In the genomic region with DNA sequence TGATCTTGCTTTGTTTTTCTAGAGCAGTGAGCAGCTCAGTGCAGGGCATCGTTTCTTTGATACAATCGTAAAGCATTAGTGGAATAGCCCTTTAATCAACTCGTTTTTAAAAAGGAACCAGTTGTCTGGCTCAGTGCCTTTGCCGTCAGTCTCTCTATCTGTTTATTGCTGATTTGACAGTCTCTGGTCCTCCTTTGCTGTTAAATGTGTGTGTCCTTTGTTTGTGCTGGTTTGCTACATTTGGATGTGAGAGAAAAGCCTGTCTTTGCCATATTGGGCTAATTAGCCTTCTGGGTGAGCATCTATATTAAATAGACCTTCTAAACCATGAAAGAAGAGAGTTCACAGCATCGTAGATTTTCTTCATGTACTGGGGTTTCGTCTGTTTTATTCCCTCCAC, we compare ENCODE assay signal across 9 mouse cellular contexts. TPM values are rescaled to one million over a fixed set of nuclear protein-coding genes. Genes with fewer than 3 reads are reported as not detected.
DNase-seq lines count a peak whose midpoint lies in the region; ATAC-seq lines count a peak whose summit lies in the region.
"Had no signal": no experiment of that assay in that cellular context is flagged by ENCODE, and none has a peak within 500 bp of the region (broad histone marks: within the 10 kb centered on the region; RNA-seq: fewer than 3 reads in every experiment).

No protein-coding gene starts in this region.

- H3K4me1 ChIP-seq in limb, embryonic 13.5 days = peaks cover 9% of the 10 kb centered on the region; the same call in 1 of the 2 replicates
- H3K4me1 ChIP-seq in limb, embryonic 10.5 days = peaks cover 12% of the 10 kb centered on the region; the same call in 1 of the 2 replicates
- peaks cover 11% of the 10 kb centered on the region for H3K4me1 ChIP-seq in forebrain, embryonic 12.5 days

- H3K4me3 ChIP-seq in limb, embryonic 13.5 days = no peak overlapping the region
- no peak overlapping the region for H3K4me3 ChIP-seq in limb, embryonic 10.5 days
- peak overlapping the region; percentile 26 for H3K4me3 ChIP-seq in forebrain, embryonic 12.5 days (replicated peaks)

- H3K36me3 ChIP-seq in limb, embryonic 13.5 days = no peaks in the 10 kb centered on the region
- H3K36me3 ChIP-seq in limb, embryonic 10.5 days = no peaks in the 10 kb centered on the region
- no peaks in the 10 kb centered on the region for H3K36me3 ChIP-seq in forebrain, embryonic 12.5 days (replicated peaks)

- ATAC-seq in limb, embryonic 13.5 days (ENCODE audit: low FRiP score, low read depth) = no peak
- ATAC-seq in forebrain, embryonic 12.5 days (ENCODE audit: low FRiP score) = peak; percentile 73
- peak; percentile 40; the same call in 1 of the 2 replicates for ATAC-seq in megakaryocyte-erythroid progenitor cell, adult 5-6 weeks (replicated peaks; ENCODE audit: low FRiP score, low TSS enrichment, poor library complexity, severe bottlenecking)

- H3K9me3 ChIP-seq in limb, embryonic 13.5 days = no peaks in the 10 kb centered on the region
- H3K9me3 ChIP-seq in limb, embryonic 10.5 days (replicated peaks) = no peaks in the 10 kb centered on the region
- H3K9me3 ChIP-seq in forebrain, embryonic 12.5 days = no peaks in the 10 kb centered on the region

- WGBS in limb, embryonic 13.5 days = 18% methylated on average over 6 of the region's 6 CpGs
- 35% methylated on average over 6 of the region's 6 CpGs for WGBS in limb, embryonic 10.5 days
- 12% methylated on average over 6 of the region's 6 CpGs for WGBS in forebrain, embryonic 12.5 days

- H3K27ac ChIP-seq in limb, embryonic 13.5 days = no peak overlapping the region
- no peak overlapping the region for H3K27ac ChIP-seq in limb, embryonic 10.5 days
- H3K27ac ChIP-seq in forebrain, embryonic 12.5 days = peak overlapping the region; percentile 63

- 0 out of 2 replicates have a peak overlapping the region, but pooled peaks have one; percentile 21 for H3K4me2 ChIP-seq in limb, embryonic 13.5 days (replicated peaks)
- peak overlapping the region; percentile 43 for H3K4me2 ChIP-seq in forebrain, embryonic 12.5 days

- DNase-seq in limb, embryonic 10.5 days (ENCODE audit: low spot score) = no peak
- peak; percentile 53 for DNase-seq in retina, postnatal 1 day
- DNase-seq in gastrocnemius, postnatal 10 days = no peak
- DNase-seq in right cerebral cortex, postnatal 4 days = no peak
- DNase-seq: adrenal gland, adult 8-10 months; cerebellum, adult 11-12 months had no signal

- no peaks in the 10 kb centered on the region for H3K27me3 ChIP-seq in limb, embryonic 13.5 days
- no peaks in the 10 kb centered on the region for H3K27me3 ChIP-seq in limb, embryonic 10.5 days (ENCODE audit: low read depth, poor library complexity, severe bottlenecking)
- no peaks in the 10 kb centered on the region for H3K27me3 ChIP-seq in forebrain, embryonic 12.5 days

- no peak overlapping the region for H3K9ac ChIP-seq in limb, embryonic 13.5 days
- H3K9ac ChIP-seq in forebrain, embryonic 12.5 days = peak overlapping the region; percentile 36; the same call in 1 of the 2 replicates

RNA-seq across cellular contexts. Expression of gene Bbs10, which starts 50.3 kb away (rescaled TPM):
- 5.3 and 6.0 TPM in 2 replicates for polyA plus RNA-seq in limb, embryonic 13.5 days (2015; fragmentation: Nextera tagmentation; extraction: Ambion mirVana)
- polyA plus RNA-seq in limb, embryonic 10.5 days (2016; fragmentation: Nextera tagmentation; extraction: Ambion mirVana) = 5.4 and 6.7 TPM in 2 replicates
- polyA plus RNA-seq in forebrain, embryonic 12.5 days (2016; fragmentation: Nextera tagmentation; extraction: Ambion mirVana) = 6.6 and 6.7 TPM in 2 replicates
- 2.0 and 3.1 TPM in 2 replicates for total RNA-seq in megakaryocyte-erythroid progenitor cell, adult 5-6 weeks (2014; fragmentation: Nextera tagmentation)
- total RNA-seq in megakaryocyte-erythroid progenitor cell, adult 5-6 weeks (2017) = 4.8 and 6.3 TPM in 2 replicates
- total RNA-seq in gastrocnemius, postnatal 10 days (2021) = 1 to 10 TPM; 2.2 to 2.7 TPM
